Mouse (Mus musculus) adrenal gland, adult 2 months (tissue): ENCODE data around the gene Plvap. TPM values are rescaled to one million over a fixed set of nuclear protein-coding genes. Genes with fewer than 3 reads are reported as not detected.

Experiments
- DNase-seq: peaks from one replicate; pipeline ENCODE4 v3.0.0; 2021
- polyA plus RNA-seq: library from polyadenylated mRNA; depleted of rRNA; stranded (reverse); fragments of >200 nt; gene quantifications from 2 replicates; pipeline ENCODE4 v1.2.3, GENCODE M21; 2012; rRNA removed
- total RNA-seq, 2 experiments: library from RNA; stranded (reverse); gene quantifications; 2 replicates each; pipeline ENCODE4 v1.2.3; 2021

The Plvap gene
- total and polyA plus RNA-seq, 3 experiments = 198 to 559 (median 219) TPM

DNA sequence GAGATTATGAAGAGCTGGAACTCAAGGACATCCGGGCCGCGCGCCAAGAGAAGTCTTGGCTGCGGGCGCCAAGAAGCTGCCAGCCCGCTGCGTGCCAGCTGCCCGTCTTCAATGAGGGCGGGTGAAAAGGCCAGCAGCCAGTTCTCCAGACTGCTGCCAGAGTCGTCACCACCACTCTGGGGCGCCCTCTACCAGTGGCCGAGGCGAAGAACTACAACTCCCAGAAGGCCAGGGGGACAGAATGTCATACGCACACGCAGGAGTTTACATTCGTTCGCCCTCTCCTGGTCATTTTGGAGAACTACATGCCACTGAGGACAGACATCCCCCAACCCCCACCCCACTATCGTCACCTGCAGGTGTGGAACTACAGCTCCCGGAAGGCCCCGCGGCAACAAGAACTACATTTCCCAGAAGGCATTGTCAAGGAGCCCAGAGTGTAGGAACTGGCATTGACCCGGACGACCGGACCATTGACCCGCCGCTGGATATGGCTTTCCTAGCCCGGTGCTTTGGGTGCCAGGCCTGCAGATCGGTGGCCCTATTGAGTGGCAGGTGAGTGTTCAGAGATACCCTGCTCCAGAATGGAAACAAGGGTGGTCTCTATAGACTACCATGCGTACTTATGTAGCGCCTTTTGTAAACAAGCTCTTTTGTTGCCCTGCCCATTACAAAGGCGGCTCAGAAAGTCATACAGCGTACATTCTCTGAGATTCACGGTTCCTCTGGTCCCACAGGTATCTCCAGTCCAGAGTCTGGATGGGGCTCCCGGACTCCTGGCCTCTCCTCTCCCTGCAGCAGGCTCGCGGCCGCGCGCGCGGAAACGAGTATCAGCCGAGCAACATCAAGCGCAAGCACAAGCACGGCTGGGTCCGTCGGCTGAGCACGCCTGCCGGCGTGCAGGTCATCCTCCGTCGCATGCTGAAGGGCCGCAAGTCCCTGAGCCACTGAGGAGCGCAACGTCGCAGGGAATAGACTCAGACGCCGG is 46.7 kb downstream of the Plvap start, which contains the start of gene Mrpl34:
Gene Mrpl34 (plus strand): TSS at position 447 of the 988 bp plus-strand sequence.
- peak; percentile 100 for DNase-seq

DNA sequence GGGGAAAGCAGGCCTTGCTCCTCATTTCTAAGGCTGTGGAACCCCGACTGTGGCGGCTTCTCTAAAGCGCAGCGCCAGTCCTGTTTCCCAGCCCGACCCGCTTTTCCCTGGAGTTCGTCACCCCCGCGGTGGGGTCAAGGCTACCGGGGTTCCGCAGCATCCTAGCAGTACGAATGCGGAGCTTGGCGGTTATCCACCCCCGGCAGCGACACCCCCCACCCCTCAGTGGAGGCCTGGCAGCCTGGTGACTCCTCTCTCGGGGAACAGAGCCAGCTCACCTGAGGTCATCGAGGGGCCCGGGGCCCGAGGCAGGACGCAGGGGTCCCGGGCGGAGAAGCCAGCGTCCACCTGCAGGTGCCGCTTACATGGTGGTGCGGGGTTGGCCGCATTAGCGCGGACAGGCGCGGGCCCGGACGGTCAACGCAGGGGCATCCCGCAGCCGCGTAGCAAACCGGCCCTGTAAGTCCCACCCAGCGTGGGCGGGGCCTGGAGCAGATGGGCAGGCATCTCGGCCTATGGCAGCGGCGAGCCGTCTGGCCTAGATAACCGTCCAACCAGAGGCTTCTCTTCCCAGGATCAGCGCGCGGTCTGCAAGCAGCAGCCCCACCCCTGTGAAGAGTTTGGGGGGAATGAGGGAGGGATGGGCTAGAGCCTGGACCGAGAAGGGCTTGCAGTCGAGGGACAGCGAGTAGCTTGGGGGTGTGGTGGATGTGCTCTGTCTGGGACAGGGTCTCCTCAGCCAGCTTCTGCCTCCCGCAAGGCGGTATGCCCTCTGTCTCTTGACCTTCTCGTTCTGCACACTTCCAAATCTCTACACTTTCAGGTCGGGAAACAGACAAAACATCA is 48.1 kb downstream of the Plvap start, which contains the start of gene Abhd8:
Gene Abhd8 (minus strand): TSS at position 468 of the 846 bp plus-strand sequence.
- peak; percentile 99 for DNase-seq

DNA sequence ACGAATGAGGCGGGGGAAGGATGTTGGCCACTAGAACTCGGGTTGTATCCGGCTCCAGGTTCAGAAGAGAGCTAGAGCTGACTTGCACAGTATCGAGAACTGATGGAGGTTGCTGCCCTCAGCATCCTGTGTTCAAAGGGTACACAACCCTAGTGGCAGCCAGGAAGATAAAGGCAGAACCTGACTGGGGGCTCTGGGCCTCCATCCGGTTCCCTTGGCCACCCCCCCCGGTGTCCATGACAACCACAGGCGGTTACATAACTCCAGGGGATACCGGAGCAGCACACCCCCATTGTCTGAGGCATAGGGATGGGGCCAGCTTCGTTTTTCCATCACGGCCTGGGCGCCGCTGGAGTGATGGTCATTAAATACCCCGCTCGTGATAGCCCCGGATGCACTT is 48.8 kb downstream of the Plvap start:
- peak; percentile 72 for DNase-seq

DNA sequence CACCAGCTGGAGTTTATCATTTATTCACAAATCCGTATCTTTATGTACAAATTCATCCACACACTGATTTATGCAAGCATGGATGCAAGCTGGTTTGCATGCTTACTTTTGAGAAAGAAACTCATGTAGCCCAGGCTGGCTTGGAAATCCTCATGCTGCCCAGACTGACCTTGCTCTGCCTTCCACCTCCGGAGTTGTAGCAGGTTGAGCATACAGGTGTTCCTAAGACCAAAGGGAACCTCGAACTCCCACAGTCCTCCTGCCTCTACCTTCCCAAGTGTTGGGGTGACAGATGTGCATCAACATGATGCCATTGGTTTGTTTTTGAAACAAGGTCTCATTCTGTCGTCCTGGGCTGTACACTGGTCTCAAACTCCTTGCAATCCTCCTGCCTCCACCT is 49.4 kb downstream of the Plvap start:
- no peak for DNase-seq

DNA sequence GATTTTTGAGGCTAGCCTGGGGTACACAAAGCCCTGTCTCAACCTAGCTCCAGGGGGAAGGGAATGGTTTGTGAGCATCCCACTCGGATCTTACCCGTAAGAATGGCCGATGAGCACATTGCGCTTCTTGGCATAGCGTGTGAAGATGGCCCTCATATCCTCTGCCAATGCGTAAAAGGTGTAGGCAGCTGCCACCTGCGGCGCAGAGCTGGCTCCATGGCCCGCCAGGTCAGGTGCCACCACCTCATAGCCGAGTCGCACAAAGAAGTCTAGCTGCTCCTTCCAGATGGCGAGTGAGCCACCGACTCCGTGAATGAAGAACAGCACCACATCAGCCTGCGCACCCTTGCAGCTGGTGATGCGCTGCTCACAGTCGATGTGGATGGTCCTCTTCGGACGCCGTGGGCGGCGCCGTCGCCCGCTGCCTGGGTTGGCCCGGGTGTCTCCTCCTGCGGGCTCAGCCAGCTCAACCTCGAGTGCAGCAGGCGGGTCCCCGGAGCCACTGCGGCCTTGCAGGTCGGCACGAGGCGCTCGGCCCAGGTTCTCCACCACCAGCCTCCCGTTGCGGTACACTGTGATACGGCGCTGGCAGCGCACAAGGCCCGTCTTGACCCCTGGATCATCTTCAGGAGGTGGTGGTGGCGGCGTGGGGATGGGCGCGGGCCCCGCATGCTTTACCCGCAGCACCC is 50.3 kb downstream of the Plvap start:
- no peak for DNase-seq

DNA sequence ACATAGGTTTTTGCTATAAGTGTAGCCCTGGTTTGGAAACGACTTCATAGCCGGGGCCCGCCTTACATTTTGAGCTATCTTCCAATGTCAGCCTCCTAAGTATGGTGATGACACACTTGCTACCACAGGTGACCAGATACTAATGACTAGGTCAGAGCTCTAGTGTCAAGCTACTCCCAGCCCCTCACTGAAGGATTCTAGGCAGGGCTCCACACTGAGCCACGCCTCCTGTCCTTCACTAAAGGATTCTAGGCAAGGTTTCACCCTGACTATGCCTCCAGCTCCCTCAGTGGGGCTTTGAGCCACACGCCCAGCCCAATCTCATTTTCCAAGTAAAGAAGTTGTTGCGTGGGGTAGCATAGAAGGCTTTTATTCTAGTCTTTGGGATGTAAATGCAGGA is 50.8 kb downstream of the Plvap start:
- peak; percentile 63 for DNase-seq

DNA sequence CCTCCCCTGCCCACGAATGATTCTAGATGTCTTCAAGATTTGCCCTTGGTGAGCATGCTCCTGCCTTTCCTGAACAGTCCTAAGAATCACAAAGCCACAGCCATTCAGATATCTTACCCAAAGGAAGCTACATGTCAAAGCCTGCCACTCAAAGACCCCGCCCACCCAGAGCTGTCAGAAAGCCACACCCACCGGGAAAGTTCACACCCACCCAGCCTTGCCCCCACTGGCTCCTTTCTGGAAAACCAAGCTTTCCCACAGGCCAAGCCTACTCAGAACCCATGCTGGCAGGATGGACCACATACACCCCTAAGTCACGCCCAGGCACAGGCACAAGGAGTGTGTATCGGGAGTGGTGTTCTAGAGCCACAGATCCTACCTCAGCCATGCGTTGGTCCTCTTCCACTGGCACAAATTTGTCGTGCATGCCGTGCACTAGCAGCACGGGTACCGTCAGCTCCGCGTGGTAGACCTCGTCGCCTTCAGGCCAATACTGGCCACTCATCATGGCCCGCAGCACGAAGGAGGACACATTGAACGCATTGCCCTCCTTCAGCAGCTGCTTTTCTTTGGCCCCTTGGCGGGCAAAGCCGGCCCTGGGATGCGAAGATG is 53.8 kb downstream of the Plvap start:
- DNase-seq = no peak

DNA sequence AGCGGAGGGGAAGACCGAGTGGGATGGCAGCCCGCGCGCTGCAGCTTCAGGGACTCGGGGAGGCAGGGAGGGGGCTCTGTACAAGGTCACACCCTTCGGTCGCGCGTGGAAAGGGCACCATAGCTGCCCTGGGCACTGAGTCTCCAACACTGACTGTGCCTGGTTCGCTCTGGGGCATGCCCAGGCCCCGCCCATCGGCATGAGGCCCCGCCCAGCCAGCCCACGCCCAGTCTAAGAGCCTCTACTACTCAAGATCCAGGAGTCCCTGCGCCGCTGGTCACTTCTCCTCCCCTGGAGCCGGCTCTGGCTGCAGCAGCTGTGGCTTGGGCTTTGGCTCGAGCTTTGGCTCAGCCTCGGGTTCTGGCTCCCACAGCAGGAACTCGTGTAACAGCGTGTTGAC is 54.6 kb downstream of the Plvap start:
- no peak for DNase-seq

DNA sequence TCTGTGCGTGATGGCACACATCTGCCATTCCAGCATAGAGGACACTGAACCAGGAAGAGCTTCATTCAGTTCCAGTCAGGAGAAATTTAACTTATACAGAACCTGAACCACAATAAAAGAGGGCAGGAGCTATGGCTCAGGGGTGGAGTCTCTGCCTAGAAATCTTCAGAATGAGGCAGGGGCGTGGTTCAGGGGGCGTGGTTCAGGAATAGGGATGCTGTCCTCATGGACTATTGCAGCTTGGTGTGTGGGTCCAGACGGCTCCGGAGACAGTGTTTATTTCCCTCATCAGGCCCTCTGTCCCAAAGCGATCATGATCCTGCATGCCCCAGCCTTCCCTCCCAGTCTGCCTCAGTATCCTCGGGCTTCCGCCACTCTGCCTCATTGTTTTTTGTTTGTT is 56.9 kb downstream of the Plvap start:
- DNase-seq = no peak

DNA sequence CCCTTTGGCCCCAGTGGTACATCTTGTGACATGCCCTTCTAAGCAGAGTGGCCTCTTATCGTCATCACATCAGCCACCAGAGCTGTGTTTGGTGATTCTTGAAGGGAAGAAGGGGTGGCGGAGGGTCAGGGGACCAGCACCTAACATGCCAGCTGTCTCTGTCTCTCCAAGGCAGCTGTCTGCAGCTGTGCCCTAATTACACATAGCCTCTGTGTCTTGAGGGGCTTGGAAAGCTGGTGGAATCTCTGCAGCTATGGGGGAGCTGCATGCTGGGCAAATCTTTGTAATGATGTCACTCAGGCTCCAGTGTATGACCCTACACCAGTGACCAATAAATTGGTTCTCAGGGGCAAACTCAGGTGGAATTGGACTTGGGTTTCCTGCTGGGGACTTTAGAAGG is 58.9 kb downstream of the Plvap start:
- DNase-seq = no peak

DNA sequence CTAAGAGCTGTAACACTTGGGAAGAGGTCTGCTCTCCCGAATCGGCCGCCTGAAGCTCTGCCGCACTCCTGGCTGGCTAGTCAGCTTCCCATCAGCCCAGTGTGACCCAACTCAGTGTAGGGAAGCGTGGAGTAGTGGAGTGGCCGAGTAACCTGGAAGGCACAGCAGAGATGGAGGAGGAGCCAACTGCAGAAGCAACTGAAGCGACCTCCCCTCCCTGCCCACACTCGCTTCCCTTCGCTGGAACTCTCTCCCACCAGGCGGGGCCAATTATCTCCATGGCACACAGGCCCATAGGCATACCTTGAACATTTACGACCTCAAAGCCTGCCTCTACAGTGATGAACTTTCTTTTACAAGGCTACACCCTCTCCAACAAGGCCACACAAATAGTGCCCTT is 59.8 kb downstream of the Plvap start:
- no peak for DNase-seq

DNA sequence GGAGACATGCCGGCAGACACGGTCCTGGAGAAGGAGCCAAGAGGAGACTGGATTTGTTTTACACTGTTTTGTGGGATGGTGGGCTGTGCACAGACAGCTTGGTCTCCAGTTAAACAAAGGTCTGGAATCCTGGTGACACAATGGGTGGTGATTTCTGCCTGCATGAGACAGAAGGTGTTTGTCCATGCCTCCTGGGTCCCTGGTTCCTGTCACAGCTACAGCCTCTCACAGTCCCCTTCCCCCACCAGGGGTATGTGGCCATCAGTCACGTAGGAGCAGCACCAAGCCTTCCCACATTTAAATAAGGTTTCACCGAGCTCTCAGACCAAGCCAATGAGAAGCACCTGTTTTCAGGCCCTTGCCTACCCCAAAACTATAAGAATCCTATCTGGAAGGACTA is 60.2 kb downstream of the Plvap start:
- no peak for DNase-seq

Other genes with a start within 250 kb of the Plvap start
- 10 to 100 TPM; 32.6 to 34.1 TPM for gene Myo9b, start 239.0 kb downstream of the Plvap start, total RNA-seq
- 19.2 and 24.3 TPM in 2 replicates for gene Myo9b, start 239.0 kb downstream of the Plvap start, polyA plus RNA-seq
- 10 to 100 TPM; 12.7 to 19.5 TPM for gene Haus8, start 238.8 kb downstream of the Plvap start, total RNA-seq
- gene Haus8, start 238.8 kb downstream of the Plvap start, polyA plus RNA-seq = 3.7 and 4.7 TPM in 2 replicates
- 100 to 1,000 TPM; 167 to 218 TPM for gene Use1, start 144.9 kb downstream of the Plvap start, total RNA-seq
- 69.3 and 79.6 TPM in 2 replicates for gene Use1, start 144.9 kb downstream of the Plvap start, polyA plus RNA-seq
- 10 to 100 TPM; 16.5 to 17.8 TPM for gene Ocel1, start 140.5 kb downstream of the Plvap start, total RNA-seq
- 32.1 and 36.1 TPM in 2 replicates for gene Ocel1, start 140.5 kb downstream of the Plvap start, polyA plus RNA-seq
- gene Nr2f6, start 129.8 kb downstream of the Plvap start, total RNA-seq = 10 to 100 TPM; 49.7 to 71.5 TPM
- 335 and 389 TPM in 2 replicates for gene Nr2f6, start 129.8 kb downstream of the Plvap start, polyA plus RNA-seq
- gene Ushbp1, start 116.0 kb downstream of the Plvap start, total RNA-seq = 10 to 100 TPM; 11.9 to 16.8 TPM
- 40.1 and 58.8 TPM in 2 replicates for gene Ushbp1, start 116.0 kb downstream of the Plvap start, polyA plus RNA-seq
- gene Babam1, start 114.9 kb downstream of the Plvap start, total RNA-seq = 100 to 1,000 TPM; 106 to 119 TPM
- 143 and 164 TPM in 2 replicates for gene Babam1, start 114.9 kb downstream of the Plvap start, polyA plus RNA-seq
- gene Ankle1, start 105.7 kb downstream of the Plvap start, total RNA-seq = under 1 TPM; 0.48 to 0.58 TPM
- 3.4 and 4.2 TPM in 2 replicates for gene Ankle1, start 105.7 kb downstream of the Plvap start, polyA plus RNA-seq
- 10 to 100 TPM; 52.1 to 64.4 TPM for gene Abhd8, start 48.1 kb downstream of the Plvap start, total RNA-seq
- gene Abhd8, start 48.1 kb downstream of the Plvap start, polyA plus RNA-seq = 220 and 223 TPM in 2 replicates
- gene Mrpl34, start 46.8 kb downstream of the Plvap start, total RNA-seq = 100 to 1,000 TPM; 130 to 133 TPM
- 230 and 261 TPM in 2 replicates for gene Mrpl34, start 46.8 kb downstream of the Plvap start, polyA plus RNA-seq
- 10 to 100 TPM; 54.7 to 76.7 TPM for gene Dda1, start 42.6 kb downstream of the Plvap start, total RNA-seq
- gene Dda1, start 42.6 kb downstream of the Plvap start, polyA plus RNA-seq = 129 and 149 TPM in 2 replicates
- gene Ano8, start 25.8 kb downstream of the Plvap start, total RNA-seq = 10 to 100 TPM in 1 of 2 experiments, 1 to 10 TPM in 1; 9.9 to 16.4 TPM
- 44.9 and 54.6 TPM in 2 replicates for gene Ano8, start 25.8 kb downstream of the Plvap start, polyA plus RNA-seq
- gene Gtpbp3, start 23.6 kb downstream of the Plvap start, total RNA-seq = 10 to 100 TPM; 15.6 to 26.7 TPM
- 58.3 and 77.4 TPM in 2 replicates for gene Gtpbp3, start 23.6 kb downstream of the Plvap start, polyA plus RNA-seq
- not detected for gene Ccdc194, start 14.0 kb upstream of the Plvap start, total RNA-seq
- gene Ccdc194, start 14.0 kb upstream of the Plvap start, polyA plus RNA-seq = not detected in 2 replicates
- 10 to 100 TPM; 63.1 to 98.6 TPM for gene Bst2, start 25.7 kb upstream of the Plvap start, total RNA-seq
- 457 and 528 TPM in 2 replicates for gene Bst2, start 25.7 kb upstream of the Plvap start, polyA plus RNA-seq
- 10 to 100 TPM; 64.7 to 74.4 TPM for gene Mvb12a, start 31.2 kb upstream of the Plvap start, total RNA-seq
- gene Mvb12a, start 31.2 kb upstream of the Plvap start, polyA plus RNA-seq = 230 and 237 TPM in 2 replicates
- gene Tmem221, start 47.1 kb upstream of the Plvap start, total RNA-seq = 1 to 10 TPM; 4.1 to 6.8 TPM
- 31.6 and 35.2 TPM in 2 replicates for gene Tmem221, start 47.1 kb upstream of the Plvap start, polyA plus RNA-seq
- 1 to 10 TPM; 1.2 to 1.6 TPM for gene Nxnl1, start 54.8 kb upstream of the Plvap start, total RNA-seq
- 0.26 and 0.54 TPM in 2 replicates for gene Nxnl1, start 54.8 kb upstream of the Plvap start, polyA plus RNA-seq
- 100 to 1,000 TPM; 195 to 212 TPM for gene Slc27a1, start 57.1 kb upstream of the Plvap start, total RNA-seq
- gene Slc27a1, start 57.1 kb upstream of the Plvap start, polyA plus RNA-seq = 479 and 725 TPM in 2 replicates
- gene Pgls, start 80.4 kb upstream of the Plvap start, total RNA-seq = 100 to 1,000 TPM; 125 to 142 TPM
- 675 and 694 TPM in 2 replicates for gene Pgls, start 80.4 kb upstream of the Plvap start, polyA plus RNA-seq
- gene Fam129c, start 85.9 kb upstream of the Plvap start, total RNA-seq = 1 to 10 TPM; 2.1 to 2.5 TPM
- 2.0 and 2.5 TPM in 2 replicates for gene Fam129c, start 85.9 kb upstream of the Plvap start, polyA plus RNA-seq
- gene Colgalt1, start 99.2 kb upstream of the Plvap start, total RNA-seq = 10 to 100 TPM; 53.3 to 60.8 TPM
- gene Colgalt1, start 99.2 kb upstream of the Plvap start, polyA plus RNA-seq = 201 and 217 TPM in 2 replicates
- gene Unc13a, start 160.0 kb upstream of the Plvap start, total RNA-seq = 10 to 100 TPM in 1 of 2 experiments, 1 to 10 TPM in 1; 6.0 to 10.5 TPM
- gene Unc13a, start 160.0 kb upstream of the Plvap start, polyA plus RNA-seq = 4.4 and 6.3 TPM in 2 replicates
- gene Jak3, start 164.5 kb upstream of the Plvap start, total RNA-seq = 10 to 100 TPM in 1 of 2 experiments, 1 to 10 TPM in 1; 9.4 to 19.0 TPM
- 32.3 and 44.2 TPM in 2 replicates for gene Jak3, start 164.5 kb upstream of the Plvap start, polyA plus RNA-seq
- 1 to 10 TPM; 7.1 to 7.5 TPM for gene Insl3, start 177.5 kb upstream of the Plvap start, total RNA-seq
- gene Insl3, start 177.5 kb upstream of the Plvap start, polyA plus RNA-seq = 39.2 and 39.3 TPM in 2 replicates
- gene B3gnt3, start 190.0 kb upstream of the Plvap start, total RNA-seq = 1 to 10 TPM; 4.4 to 5.7 TPM
- 14.4 and 17.5 TPM in 2 replicates for gene B3gnt3, start 190.0 kb upstream of the Plvap start, polyA plus RNA-seq
- 1 to 10 TPM; 1.8 to 2.7 TPM for gene Fcho1, start 214.0 kb upstream of the Plvap start, total RNA-seq
- 8.2 and 10.6 TPM in 2 replicates for gene Fcho1, start 214.0 kb upstream of the Plvap start, polyA plus RNA-seq